Mouse (Mus musculus): ENCODE data around the gene Trpt1. TPM values are rescaled to one million over a fixed set of nuclear protein-coding genes. Genes with fewer than 3 reads are reported as not detected.
A peak's percentile ranks its signal among the peaks of the same experiment; 100 is the strongest.

Trpt1 gene
- polyA plus RNA-seq, 1 experiment from 2014 or later, result 12.6 TPM

DNA sequence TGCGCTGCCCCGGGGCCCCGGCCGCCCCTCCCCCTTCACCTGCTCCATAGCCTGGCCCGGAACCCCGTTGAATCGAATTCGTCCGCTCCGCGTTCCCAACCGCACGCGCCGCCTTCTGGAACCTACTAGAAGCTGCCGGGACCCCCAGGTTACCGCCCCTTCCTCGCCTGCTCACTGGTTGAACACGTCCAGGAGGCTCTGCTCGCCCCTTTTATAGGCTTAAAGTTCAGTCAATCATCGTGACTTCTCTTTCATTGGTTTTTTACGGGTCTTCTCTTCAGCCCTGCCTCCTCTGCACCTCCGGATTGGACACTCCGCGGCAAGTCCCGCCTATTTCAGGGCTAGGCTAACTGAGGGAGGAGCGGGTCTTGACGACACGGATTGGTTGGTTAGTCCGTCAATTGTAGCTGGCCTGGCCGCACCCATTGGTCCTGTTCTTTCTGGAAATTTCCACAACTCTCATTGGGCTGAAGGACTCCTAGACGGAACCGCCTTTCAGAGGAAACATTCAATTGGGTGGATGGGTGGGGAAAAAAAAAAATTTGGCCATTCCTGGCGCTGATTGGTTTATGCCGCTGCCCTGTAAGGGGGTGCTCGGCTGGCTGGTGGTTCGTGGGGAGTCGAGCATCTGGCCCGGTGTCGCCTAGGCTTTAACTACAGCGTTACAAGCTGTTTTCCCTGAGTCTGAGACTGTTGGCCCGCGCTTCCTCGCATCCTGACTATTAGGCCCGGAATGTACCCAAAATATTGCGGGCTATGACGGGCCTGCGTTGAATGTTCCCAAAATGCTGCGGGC is 44.1 kb downstream of the Trpt1 start, which contains the start of gene Stip1:
Stip1 (minus strand) TSS at position 127 of the 796 bp plus-strand sequence.
- Histone ChIP-seq H3K27ac (peak within 1 kb of the TSS; percentile 91), H3K9me3 (replicated peaks) (no peaks in the 10 kb centered on the region), H3K4me2 (replicated peaks) (peak within 1 kb of the TSS; percentile 61), H3K4me3 (peak within 1 kb of the TSS; percentile 94), H3K9ac (peak within 1 kb of the TSS; percentile 96), H3K4me1 (peaks cover 27% of the 10 kb centered on the region), H3K36me3 (peaks cover 6% of the 10 kb centered on the region; the same call in 1 of the 2 replicates), H3K27me3 (no peaks in the 10 kb centered on the region)
- peak; percentile 99 for ATAC-seq (ENCODE audit: low FRiP score)
- under 1% methylated on average over 48 of the region's 49 CpGs for WGBS

DNA sequence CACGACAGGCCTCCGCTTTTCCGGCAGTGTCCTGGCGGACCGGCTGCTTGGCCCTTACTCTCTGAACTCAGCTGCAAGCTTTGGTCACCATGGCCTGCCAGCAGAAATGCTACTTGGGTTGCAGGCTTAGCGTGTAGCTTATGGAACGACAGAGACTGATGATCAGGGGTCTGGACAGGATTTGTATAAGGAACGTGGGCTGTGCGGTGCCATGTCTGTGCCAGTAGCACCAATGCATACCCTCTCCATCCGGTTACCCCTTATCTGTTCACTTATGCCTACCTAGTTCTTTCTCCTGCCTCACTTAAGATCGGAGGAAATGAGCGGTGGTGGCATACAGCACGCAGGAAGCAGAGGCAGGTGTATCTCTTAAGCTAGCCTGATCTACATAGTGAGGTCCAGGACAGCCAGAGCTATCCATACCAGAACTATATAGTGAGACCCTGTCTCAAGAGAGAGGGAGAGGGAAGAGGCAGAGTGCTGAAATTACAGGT is 44.8 kb downstream of the Trpt1 start:
- H3K9me3 ChIP-seq (replicated peaks), result no peaks in the 10 kb centered on the region
- peaks cover 27% of the 10 kb centered on the region for H3K4me1 ChIP-seq
- peak overlapping the region; percentile 87 for H3K27ac ChIP-seq
- peak; percentile 2 for ATAC-seq (ENCODE audit: low FRiP score)
- peak overlapping the region; percentile 94 for H3K4me3 ChIP-seq
- no peaks in the 10 kb centered on the region for H3K27me3 ChIP-seq
- H3K36me3 ChIP-seq, result no peaks in the 10 kb centered on the region
- H3K9ac ChIP-seq, result peak overlapping the region; percentile 57
- WGBS, result 25% methylated on average over 13 of the region's 13 CpGs
- H3K4me2 ChIP-seq (replicated peaks), result peak overlapping the region; percentile 61

GRCm38 (mm10) chr19:7041171-7041570 is 45.2 kb downstream of the Trpt1 start:
- 95% methylated on average over 2 of the region's 2 CpGs for WGBS
- no peaks in the 10 kb centered on the region for H3K36me3 ChIP-seq
- no peaks in the 10 kb centered on the region for H3K27me3 ChIP-seq
- no peak overlapping the region for H3K9ac ChIP-seq
- peak overlapping the region; percentile 87; the same call in 1 of the 2 replicates for H3K27ac ChIP-seq
- H3K4me3 ChIP-seq, result 0 out of 2 replicates have a peak overlapping the region, but pooled peaks have one; percentile 94
- H3K9me3 ChIP-seq (replicated peaks), result no peaks in the 10 kb centered on the region
- H3K4me1 ChIP-seq, result peaks cover 27% of the 10 kb centered on the region
- peak overlapping the region; percentile 61 for H3K4me2 ChIP-seq (replicated peaks)
- ATAC-seq (ENCODE audit: low FRiP score), result no peak

DNA sequence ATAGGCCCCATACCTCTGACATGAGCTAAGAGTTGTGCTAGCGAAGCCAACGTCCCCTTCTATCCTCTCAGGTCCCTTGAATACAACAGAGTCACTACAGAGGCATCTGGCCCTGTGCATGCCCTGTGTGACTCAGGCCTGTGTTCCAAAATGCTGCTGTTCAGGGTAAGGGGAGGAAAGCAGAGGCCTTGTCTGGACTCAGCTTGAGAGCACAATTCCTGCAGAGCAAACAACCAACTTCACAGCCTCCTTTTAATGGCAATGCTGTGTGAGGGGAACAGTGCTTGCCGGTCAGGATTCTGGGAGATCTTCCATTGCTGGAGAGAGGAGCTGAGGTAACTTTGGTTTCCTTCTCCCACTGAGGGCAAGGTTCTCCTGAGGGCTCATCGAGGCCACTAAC is 48.3 kb downstream of the Trpt1 start:
- Histone ChIP-seq H3K27ac (no peak overlapping the region), H3K9ac (no peak overlapping the region), H3K9me3 (replicated peaks) (no peaks in the 10 kb centered on the region), H3K27me3 (no peaks in the 10 kb centered on the region), H3K4me2 (replicated peaks) (no peak overlapping the region), H3K4me3 (no peak overlapping the region), H3K36me3 (no peaks in the 10 kb centered on the region), H3K4me1 (peaks cover 4% of the 10 kb centered on the region; the same call in 1 of the 2 replicates)
- ATAC-seq (ENCODE audit: low FRiP score), result no peak
- WGBS, result 67% methylated on average over 4 of the region's 4 CpGs

- no peak overlapping the region for H3K9ac ChIP-seq
- no peak for ATAC-seq (ENCODE audit: low FRiP score)
- no peaks in the 10 kb centered on the region for H3K36me3 ChIP-seq
- no peaks in the 10 kb centered on the region for H3K27me3 ChIP-seq
- no peak overlapping the region for H3K27ac ChIP-seq
- H3K4me3 ChIP-seq, result no peak overlapping the region
- no peaks in the 10 kb centered on the region for H3K9me3 ChIP-seq (replicated peaks)
- WGBS, result 46% methylated on average over 4 of the region's 4 CpGs
- H3K4me1 ChIP-seq, result peaks cover 4% of the 10 kb centered on the region; the same call in 1 of the 2 replicates
- no peak overlapping the region for H3K4me2 ChIP-seq (replicated peaks)
These were observed 48.8 kb downstream of the Trpt1 start for GRCm38 (mm10) chr19:7044706-7045105.

Other genes starting within 250 kb of the Trpt1 start
- 13.2 and 14.4 TPM in 2 replicates for gene Rps6ka4, start 155.5 kb upstream of the Trpt1 start, polyA plus RNA-seq (2016; fragmentation: Nextera tagmentation; extraction: Ambion mirVana)
- 0.50 and 0.85 TPM in 2 replicates for gene Ccdc88b, start 137.9 kb upstream of the Trpt1 start, polyA plus RNA-seq (2016; fragmentation: Nextera tagmentation; extraction: Ambion mirVana)
- 108 and 128 TPM in 2 replicates for gene Trmt112, start 86.4 kb upstream of the Trpt1 start, polyA plus RNA-seq (2016; fragmentation: Nextera tagmentation; extraction: Ambion mirVana)
- 194 and 200 TPM in 2 replicates for gene Prdx5, start 86.0 kb upstream of the Trpt1 start, polyA plus RNA-seq (2016; fragmentation: Nextera tagmentation; extraction: Ambion mirVana)
- 16.0 and 16.6 TPM in 2 replicates for gene Esrra, start 74.3 kb upstream of the Trpt1 start, polyA plus RNA-seq (2016; fragmentation: Nextera tagmentation; extraction: Ambion mirVana)
- gene Catsperz, start 70.8 kb upstream of the Trpt1 start, polyA plus RNA-seq (2016; fragmentation: Nextera tagmentation; extraction: Ambion mirVana), result 0.98 TPM in 1 of 2 replicates, not detected in the other
- gene Kcnk4, start 61.6 kb upstream of the Trpt1 start, polyA plus RNA-seq (2016; fragmentation: Nextera tagmentation; extraction: Ambion mirVana), result 0.14 and 0.19 TPM in 2 replicates
- gene Bad, start 54.3 kb upstream of the Trpt1 start, polyA plus RNA-seq (2016; fragmentation: Nextera tagmentation; extraction: Ambion mirVana), result 67.7 and 71.7 TPM in 2 replicates
- gene Gpr137, start 53.7 kb upstream of the Trpt1 start, polyA plus RNA-seq (2016; fragmentation: Nextera tagmentation; extraction: Ambion mirVana), result 40.6 and 47.6 TPM in 2 replicates
- gene Ppp1r14b, start 21.2 kb upstream of the Trpt1 start, polyA plus RNA-seq (2016; fragmentation: Nextera tagmentation; extraction: Ambion mirVana), result 259 and 281 TPM in 2 replicates
- gene Plcb3, start 19.7 kb upstream of the Trpt1 start, polyA plus RNA-seq (2016; fragmentation: Nextera tagmentation; extraction: Ambion mirVana), result 27.9 and 29.3 TPM in 2 replicates
- gene Fkbp2, start 15.6 kb upstream of the Trpt1 start, polyA plus RNA-seq (2016; fragmentation: Nextera tagmentation; extraction: Ambion mirVana), result 77.8 and 82.5 TPM in 2 replicates
- gene Vegfb, start 8.5 kb upstream of the Trpt1 start, polyA plus RNA-seq (2016; fragmentation: Nextera tagmentation; extraction: Ambion mirVana), result 32.2 and 37.0 TPM in 2 replicates
- gene Dnajc4, start 3.6 kb upstream of the Trpt1 start, polyA plus RNA-seq (2016; fragmentation: Nextera tagmentation; extraction: Ambion mirVana), result 20.5 and 24.0 TPM in 2 replicates
- gene Nudt22, start within 50 bp of the Trpt1 start, polyA plus RNA-seq (2016; fragmentation: Nextera tagmentation; extraction: Ambion mirVana), result 20.1 and 20.2 TPM in 2 replicates
- 6.3 and 6.5 TPM in 2 replicates for gene Fermt3, start 23.3 kb downstream of the Trpt1 start, polyA plus RNA-seq (2016; fragmentation: Nextera tagmentation; extraction: Ambion mirVana)
- gene Stip1, start 43.8 kb downstream of the Trpt1 start, polyA plus RNA-seq (2016; fragmentation: Nextera tagmentation; extraction: Ambion mirVana), result 267 and 269 TPM in 2 replicates
- gene Macrod1, start 60.7 kb downstream of the Trpt1 start, polyA plus RNA-seq (2016; fragmentation: Nextera tagmentation; extraction: Ambion mirVana), result 5.6 TPM in 2 replicates
- 5.5 and 6.6 TPM in 2 replicates for gene Flrt1, start 109.6 kb downstream of the Trpt1 start, polyA plus RNA-seq (2016; fragmentation: Nextera tagmentation; extraction: Ambion mirVana)
- gene Otub1, start 210.2 kb downstream of the Trpt1 start, polyA plus RNA-seq (2016; fragmentation: Nextera tagmentation; extraction: Ambion mirVana), result 217 and 218 TPM in 2 replicates
- gene Cox8a, start 221.5 kb downstream of the Trpt1 start, polyA plus RNA-seq (2016; fragmentation: Nextera tagmentation; extraction: Ambion mirVana), result 715 and 817 TPM in 2 replicates
- gene Naa40, start 245.1 kb downstream of the Trpt1 start, polyA plus RNA-seq (2016; fragmentation: Nextera tagmentation; extraction: Ambion mirVana), result 75.9 and 77.6 TPM in 2 replicates

Measured in hindbrain, embryonic 12.5 days (tissue).